Mouse (Mus musculus) monocyte, adult 5-6 weeks (primary cell): Measurements from ENCODE around the gene Sri. TPM values are rescaled to one million over a fixed set of nuclear protein-coding genes. Genes with fewer than 3 reads are reported as not detected.

Experiments
- ATAC-seq: fragments of 153-309, 156-312 bp; replicated peaks from 2 replicates; pipeline ENCODE4 v1.8.0; 2017; ENCODE audit warnings: mild to moderate bottlenecking; ENCODE audit not compliant: low TSS enrichment, insufficient number of reproducible peaks, severe bottlenecking, poor library complexity, low FRiP score
- total RNA-seq: library from RNA; stranded (forward); fragments of 200-1000, 200-491, 200-594 nt; gene quantifications from 3 replicates; pipeline ENCODE4 v1.2.3, GENCODE M21; 2017

The Sri gene
- total RNA-seq, 1 experiment from 2014 or later = 187 TPM

DNA sequence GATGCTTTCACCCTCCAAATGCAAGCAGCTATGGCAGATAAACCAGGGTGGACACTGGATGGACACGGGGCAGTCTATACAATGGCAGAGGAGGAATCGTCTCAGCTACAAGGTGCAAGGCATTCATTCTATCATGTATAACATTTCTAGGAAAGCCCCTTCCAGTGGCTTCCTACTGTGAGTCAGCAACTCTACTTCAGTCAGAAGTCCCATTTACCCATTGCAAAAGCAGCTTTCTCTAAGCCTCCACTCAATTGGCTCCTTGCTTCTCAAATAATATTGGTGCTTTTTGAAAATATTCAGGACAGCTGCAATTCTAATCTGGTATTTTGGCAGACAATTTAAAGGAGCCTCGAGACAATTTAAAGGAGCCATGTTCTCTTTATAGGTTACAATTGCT, 42.3 kb downstream of the Sri start:
- ATAC-seq = no peak

DNA sequence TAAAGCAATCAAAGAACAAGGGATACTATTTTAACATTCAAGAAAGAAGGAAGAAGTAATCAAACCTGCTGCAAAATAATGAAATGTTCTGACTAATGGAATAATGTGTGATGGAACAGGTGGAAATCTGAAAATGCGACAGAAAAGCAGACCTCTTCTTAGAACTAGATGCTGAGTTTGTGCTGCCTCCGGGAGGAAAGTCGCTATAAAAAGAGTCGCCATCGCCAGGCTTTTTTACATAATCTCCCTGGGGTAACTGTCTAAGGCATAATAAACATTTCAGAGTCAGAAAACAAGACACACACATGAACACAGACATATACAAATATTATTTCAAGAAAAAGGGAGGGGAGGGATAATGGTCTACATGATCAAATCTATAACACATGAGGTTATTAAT, 49.0 kb downstream of the Sri start:
- ATAC-seq = no peak

DNA sequence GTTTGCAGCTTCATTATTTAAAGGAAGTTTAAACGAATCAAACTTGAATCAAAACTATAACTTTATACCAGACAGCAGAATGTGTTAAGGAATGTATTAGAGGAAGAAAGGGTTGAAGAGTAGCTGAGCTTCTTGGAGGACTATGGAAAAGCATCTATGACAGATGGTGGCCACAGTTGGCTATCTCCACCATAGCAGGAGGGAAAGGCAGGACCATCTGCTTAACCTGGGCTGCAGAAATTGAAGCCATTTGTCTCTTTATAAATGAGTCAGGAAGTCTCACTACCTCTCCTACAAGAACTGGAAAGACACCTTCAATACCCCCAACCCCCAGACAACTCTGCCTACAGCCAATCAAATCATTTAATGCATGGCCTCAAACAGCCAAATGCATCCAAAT, 49.8 kb downstream of the Sri start:
- no peak for ATAC-seq

DNA sequence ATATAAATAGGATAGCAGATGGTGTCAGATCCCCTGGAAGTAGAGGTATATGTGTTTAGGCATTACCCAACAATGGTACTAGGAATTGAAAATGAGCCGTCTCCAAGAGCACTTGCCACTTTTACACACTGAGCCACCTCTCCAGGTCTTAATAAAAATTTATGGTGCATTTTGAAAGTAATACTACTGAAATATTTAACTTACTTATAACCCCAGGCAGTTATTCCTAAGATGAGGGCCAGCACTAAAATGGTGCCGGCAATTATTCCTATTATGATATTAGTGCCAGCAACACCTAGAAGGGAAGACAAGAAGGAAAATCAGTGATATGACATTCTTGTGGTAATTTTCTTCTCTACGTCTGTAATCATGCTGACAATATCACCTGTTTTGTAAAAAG, 65.8 kb downstream of the Sri start:
- no peak for ATAC-seq

DNA sequence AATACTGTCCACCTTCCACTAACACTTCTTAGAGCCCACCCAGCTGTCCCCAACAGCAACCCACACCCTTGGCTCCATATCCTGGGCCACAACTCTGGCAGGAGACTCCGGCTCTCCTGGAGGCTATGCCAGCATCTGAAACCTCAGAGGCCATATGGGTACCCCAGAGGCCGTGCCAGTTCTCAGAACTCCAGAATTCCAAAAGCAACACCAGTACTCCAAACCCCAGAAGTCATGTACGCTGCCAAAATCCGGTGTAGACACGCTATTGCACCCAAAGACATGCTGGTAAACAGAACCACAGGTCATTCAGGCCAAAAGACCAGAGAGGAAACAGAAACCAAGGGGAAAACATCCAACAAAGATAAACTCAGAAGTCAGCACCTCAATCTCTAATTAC, 66.4 kb downstream of the Sri start:
- no peak for ATAC-seq

DNA sequence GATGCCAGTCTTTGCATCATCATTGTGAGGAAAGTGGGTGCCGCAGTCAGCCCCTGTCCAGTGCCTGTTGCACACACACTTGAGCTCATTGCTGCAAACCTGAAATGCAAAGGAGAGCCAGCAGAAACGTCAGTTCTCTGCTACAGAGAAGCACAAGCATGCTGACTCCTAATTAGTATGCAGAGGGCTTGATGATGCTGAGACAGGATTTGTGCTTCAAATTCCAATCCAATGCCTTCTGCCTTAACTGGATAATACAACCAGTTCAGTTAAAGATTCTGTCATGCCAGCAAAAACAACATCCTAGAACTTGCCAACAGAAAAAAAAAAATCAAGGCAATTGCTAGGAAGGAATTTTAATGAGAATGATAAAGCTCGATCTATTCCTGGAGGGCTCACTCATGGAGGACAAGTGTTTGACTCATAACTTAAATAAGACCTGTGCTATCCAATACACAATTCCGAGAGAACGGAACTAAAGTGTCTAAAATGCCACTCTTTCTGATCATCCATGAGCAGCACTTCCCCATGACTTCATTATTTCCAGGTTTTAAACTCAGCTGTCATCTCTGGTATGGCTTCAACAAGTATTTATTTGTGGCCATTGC, 70.8 kb downstream of the Sri start:
- ATAC-seq = no peak

Other genes with a start within 250 kb of the Sri start
- gene Steap4, start 85.6 kb upstream of the Sri start, total RNA-seq = not detected in 3 replicates